Mouse (Mus musculus) heart, embryonic 11.5 days (tissue): ENCODE results near the gene Susd1. TPM values are rescaled to one million over a fixed set of nuclear protein-coding genes. Genes with fewer than 3 reads are reported as not detected.

ENCODE experiments used
- ATAC-seq: fragments of 200-750 bp; cut with Nextera tagmentation; replicated peaks from 2 replicates; pipeline ENCODE4 v1.8.0; 2017; ENCODE audit warnings: moderate library complexity; ENCODE audit not compliant: insufficient number of reproducible peaks, low FRiP score, low TSS enrichment
- H3K27ac ChIP-seq: fragments of 300-500 bp; sonication (generic); 2 replicates; pipeline ENCODE4 v1.5.1; 2014; ENCODE audit warnings: mild to moderate bottlenecking, low read depth, low read length
- H3K27me3 ChIP-seq: fragments of 300-500 bp; sonication (generic); 2 replicates; pipeline ENCODE4 v1.6.1; 2014; ENCODE audit warnings: mild to moderate bottlenecking, low read length, mixed read lengths; ENCODE audit not compliant: control insufficient read depth, insufficient read depth
- H3K36me3 ChIP-seq: fragments of 300-500 bp; sonication (generic); 2 replicates; pipeline ENCODE4 v1.6.1; 2014; ENCODE audit warnings: mild to moderate bottlenecking, low read length, moderate library complexity, mixed read lengths; ENCODE audit not compliant: control insufficient read depth, insufficient read depth
- H3K4me1 ChIP-seq: fragments of 300-500 bp; sonication (generic); 2 replicates; pipeline ENCODE4 v1.6.1; 2014; ENCODE audit warnings: low read length; ENCODE audit not compliant: control insufficient read depth, insufficient read depth
- H3K4me2 ChIP-seq: fragments of 300-500 bp; sonication (generic); 2 replicates; pipeline ENCODE4 v1.6.1; 2014; ENCODE audit warnings: mild to moderate bottlenecking, moderate library complexity
- H3K4me3 ChIP-seq: fragments of 300-500 bp; sonication (generic); 2 replicates; pipeline ENCODE4 v1.5.1; 2014; ENCODE audit warnings: low read depth, low read length
- H3K9ac ChIP-seq: fragments of 300-500 bp; sonication (generic); 2 replicates; pipeline ENCODE4 v1.6.1; 2014; ENCODE audit warnings: mild to moderate bottlenecking, low read depth, low read length, moderate library complexity
- H3K9me3 ChIP-seq: fragments of 300-500 bp; sonication (generic); replicated peaks from 2 replicates; pipeline ENCODE4 v1.6.1; 2016; ENCODE audit warnings: low read length; ENCODE audit not compliant: control insufficient read depth
- WGBS: fragments of 180-500 bp; shearing (Covaris S2); extraction: QIAGEN DNeasy Blood & Tissue Kit; methylation state at CpG from one replicate; pipeline ENCODE4 v1.1.7; 2014; ENCODE audit not compliant: insufficient replicate concordance; 5-methylcytosine and 5-hydroxymethylcytosine counted together
- polyA plus RNA-seq: library from polyadenylated mRNA; unstranded; fragments of >200 nt; fragmentation: Nextera tagmentation; extraction: Ambion mirVana; gene quantifications from 2 replicates; pipeline ENCODE4 v1.2.1, GENCODE M21; 2014

The Susd1 gene
- polyA plus RNA-seq, 1 experiment from 2014 or later, result 5.4 TPM

DNA sequence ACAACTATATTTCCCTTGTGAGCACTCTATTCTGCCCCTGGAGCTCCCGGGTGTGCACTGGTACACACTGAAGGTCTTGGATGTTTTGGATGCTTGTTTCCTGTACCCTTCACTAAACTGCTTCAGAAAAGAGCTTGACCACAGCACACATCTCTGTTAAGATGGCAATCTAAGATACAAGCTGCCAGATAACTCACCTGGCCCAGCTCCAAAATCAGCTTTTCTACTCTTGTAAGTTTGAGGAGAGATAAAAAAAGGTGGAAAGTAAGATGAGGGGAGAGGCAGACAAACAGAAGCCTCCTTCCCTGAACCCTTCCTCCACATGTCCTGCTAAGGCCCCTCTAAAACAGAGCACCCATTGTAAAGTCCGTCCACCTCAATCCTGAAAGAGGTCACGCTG, 115.7 kb downstream of the Susd1 start:
- WGBS, result 65% methylated on average over 3 of the region's 3 CpGs
- ATAC-seq, result no peak
- Histone ChIP-seq H3K9me3 (no peaks in the 10 kb centered on the region), H3K4me1 (peaks cover 9% of the 10 kb centered on the region; the same call in 1 of the 2 replicates), H3K4me3 (no peak overlapping the region), H3K36me3 (no peaks in the 10 kb centered on the region), H3K4me2 (no peak overlapping the region), H3K27me3 (no peaks in the 10 kb centered on the region), H3K27ac (no peak overlapping the region), H3K9ac (no peak overlapping the region)

DNA sequence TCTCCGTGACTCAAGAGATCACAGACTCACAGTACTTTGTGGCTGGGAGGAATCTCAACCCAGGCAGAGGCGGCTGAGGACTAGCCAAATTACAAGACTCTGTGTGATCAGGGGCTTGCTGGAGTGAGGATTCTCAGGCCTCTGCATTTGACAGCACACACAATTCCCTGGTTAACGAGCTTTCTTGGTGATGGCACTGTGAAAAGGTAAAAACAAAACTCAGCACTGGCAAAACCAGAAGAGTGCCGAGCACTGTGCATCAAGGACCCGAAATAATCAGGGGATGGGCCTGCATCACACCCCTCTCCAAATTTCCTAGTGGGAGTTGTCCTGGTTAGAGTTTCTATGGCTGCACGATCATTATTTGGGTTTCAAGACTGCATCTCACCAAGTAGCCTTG, 116.4 kb downstream of the Susd1 start:
- no peak overlapping the region for H3K9ac ChIP-seq
- no peaks in the 10 kb centered on the region for H3K36me3 ChIP-seq
- H3K4me2 ChIP-seq, result no peak overlapping the region
- no peaks in the 10 kb centered on the region for H3K9me3 ChIP-seq
- no peak for ATAC-seq
- no peak overlapping the region for H3K4me3 ChIP-seq
- no peak overlapping the region for H3K27ac ChIP-seq
- WGBS, result 82% methylated on average over 6 of the region's 6 CpGs
- H3K27me3 ChIP-seq, result no peaks in the 10 kb centered on the region
- H3K4me1 ChIP-seq, result peaks cover 9% of the 10 kb centered on the region; the same call in 1 of the 2 replicates

DNA sequence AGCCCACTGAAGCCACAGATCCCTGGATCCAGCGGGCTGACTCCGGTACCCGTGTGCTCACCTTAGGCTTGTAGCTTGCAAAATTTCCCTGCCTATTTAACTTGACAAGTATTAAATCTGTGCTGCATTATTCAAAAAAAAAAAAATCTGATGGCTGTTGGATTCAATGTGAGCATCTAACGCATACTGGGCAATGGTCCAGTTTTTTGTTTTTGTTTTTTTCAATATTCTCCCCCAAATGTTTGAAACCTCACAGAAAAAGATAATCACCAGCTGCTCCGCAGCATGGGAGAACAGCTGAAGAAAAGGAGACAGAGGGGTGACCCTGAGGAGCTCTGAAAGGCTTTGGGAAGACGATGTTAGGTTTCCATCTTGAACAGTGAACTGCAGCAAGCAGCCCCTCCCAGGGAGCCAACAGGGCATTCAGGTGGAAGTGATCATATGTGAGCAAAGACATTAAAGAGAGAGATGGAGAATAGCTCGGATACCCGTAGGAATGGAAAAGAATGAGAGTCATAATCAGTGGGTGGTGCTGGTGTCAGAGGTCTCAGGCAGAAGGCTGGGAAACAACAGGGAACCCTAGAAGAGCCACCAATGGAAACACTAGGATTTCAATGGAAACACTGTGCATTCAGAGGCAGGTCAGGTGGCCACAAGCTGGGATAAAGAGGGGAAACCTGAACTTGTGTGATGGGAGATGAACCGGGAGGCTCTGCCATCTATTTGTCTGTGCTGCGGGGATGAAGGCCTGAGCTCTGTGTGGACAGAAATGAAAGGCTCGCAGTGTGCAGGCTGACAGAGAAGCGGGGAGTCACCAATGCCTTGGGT, 117.0 kb downstream of the Susd1 start:
- WGBS, result 85% methylated on average over 12 of the region's 12 CpGs
- no peak for ATAC-seq
- no peak overlapping the region for H3K27ac ChIP-seq
- H3K9me3 ChIP-seq, result no peaks in the 10 kb centered on the region
- no peak overlapping the region for H3K4me2 ChIP-seq
- H3K4me1 ChIP-seq, result peaks cover 9% of the 10 kb centered on the region; the same call in 1 of the 2 replicates
- no peaks in the 10 kb centered on the region for H3K27me3 ChIP-seq
- no peak overlapping the region for H3K4me3 ChIP-seq
- no peaks in the 10 kb centered on the region for H3K36me3 ChIP-seq
- H3K9ac ChIP-seq, result no peak overlapping the region

DNA sequence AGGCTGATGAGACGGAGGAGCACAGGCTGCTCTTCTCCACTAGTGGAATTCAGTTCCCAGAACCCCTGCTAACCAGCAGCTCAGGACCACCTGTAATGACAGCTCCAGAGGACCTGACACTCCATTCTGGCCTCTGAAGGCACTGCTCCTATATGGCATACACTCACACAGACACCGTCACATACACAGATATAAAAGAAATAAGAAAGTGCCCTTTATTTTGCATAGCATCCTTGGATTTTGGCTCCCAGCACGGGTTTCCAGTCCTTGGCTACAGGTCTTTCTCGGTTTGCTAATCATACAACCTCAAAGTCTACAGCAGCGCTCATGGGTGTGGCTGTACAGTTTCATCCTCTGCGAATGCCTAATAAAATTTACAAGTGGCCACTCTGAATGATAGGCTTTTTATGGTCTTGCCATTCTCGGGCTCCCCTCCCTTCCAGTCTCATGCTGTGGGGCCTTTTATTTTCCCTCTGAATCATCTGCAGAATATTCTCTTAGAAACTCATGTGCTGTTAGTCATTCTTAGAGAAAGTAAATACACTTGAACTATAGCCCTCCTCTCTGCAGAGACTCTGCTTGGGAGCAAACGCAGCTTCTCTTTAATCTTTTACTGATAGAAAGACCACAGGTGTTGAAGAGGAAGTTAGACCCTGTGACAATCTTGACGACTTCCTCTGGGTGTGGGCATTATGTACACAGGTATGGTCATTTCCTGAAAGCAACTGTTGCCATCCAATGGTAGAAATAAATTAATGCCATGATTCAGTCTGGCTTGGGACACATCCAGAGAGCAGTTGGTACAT, 119.1 kb downstream of the Susd1 start:
- Histone ChIP-seq H3K9me3 (no peaks in the 10 kb centered on the region), H3K4me2 (no peak overlapping the region), H3K4me3 (no peak overlapping the region), H3K36me3 (no peaks in the 10 kb centered on the region), H3K27me3 (no peaks in the 10 kb centered on the region), H3K27ac (no peak overlapping the region), H3K9ac (no peak overlapping the region), H3K4me1 (peaks cover 24% of the 10 kb centered on the region)
- ATAC-seq, result no peak
- WGBS, result 70% methylated on average over 9 of the region's 9 CpGs

DNA sequence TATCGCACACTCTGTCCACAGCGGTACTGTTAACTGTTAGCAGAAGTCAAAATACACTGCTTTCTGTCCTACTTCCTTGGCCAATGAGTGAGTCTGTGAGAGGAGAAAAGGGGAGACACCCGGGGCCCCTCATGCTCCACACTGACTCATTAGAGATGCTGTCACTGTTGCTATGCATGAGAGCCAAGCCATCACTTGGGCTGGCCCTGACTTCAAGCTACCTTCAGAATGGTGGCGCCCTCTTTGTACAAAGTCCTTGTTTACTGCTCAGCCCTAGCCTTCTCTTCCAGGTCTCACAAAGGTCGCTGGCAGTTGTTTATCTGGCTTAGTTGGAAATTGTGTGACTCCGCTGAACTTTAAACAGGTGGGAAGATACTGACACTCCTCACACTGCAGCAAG, 119.8 kb downstream of the Susd1 start:
- Histone ChIP-seq H3K9me3 (no peaks in the 10 kb centered on the region), H3K4me1 (peaks cover 24% of the 10 kb centered on the region), H3K4me3 (no peak overlapping the region), H3K27me3 (no peaks in the 10 kb centered on the region), H3K9ac (no peak overlapping the region), H3K27ac (no peak overlapping the region), H3K4me2 (no peak overlapping the region), H3K36me3 (no peaks in the 10 kb centered on the region)
- ATAC-seq, result no peak
- 64% methylated on average over 6 of the region's 6 CpGs for WGBS

DNA sequence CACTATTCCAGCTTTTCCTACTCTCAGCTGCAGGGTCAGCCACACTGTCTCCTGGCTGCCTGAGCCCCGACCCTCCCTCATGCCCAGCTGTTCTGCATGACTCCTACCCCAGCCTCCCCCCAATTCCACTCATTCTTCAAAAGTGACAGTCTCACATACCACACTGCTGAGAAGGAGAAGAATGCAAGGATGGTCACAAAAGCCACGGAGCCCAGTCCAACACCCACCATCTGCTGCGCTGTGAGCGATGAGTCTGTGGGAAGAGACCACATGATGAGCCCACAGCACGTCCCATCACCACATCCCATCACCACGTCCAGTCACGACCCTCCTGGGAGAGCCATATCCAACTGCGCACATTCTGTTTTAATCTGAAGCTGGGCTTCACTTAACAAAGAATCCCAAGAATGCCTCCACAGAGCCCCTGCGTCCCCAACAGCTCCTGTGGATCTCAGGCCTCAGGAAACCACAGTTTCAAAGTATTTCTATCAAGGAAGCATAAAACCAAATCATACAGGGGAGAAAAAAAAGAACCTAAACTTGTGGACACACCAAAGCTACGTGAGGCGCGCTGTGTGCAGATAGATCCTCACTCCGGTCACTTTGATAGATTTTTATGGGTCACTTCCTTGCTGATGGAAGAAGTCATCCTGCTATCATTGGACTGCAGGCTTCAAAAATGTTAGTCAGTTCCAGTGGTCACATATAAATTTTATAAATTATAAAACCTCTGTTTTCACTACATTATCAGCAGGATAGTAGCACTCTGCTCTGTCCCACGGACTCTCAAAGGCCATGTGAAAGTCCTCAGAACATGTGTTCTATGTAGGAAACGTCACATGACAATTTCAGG, 122.7 kb downstream of the Susd1 start:
- no peaks in the 10 kb centered on the region for H3K27me3 ChIP-seq
- no peak overlapping the region for H3K4me3 ChIP-seq
- no peaks in the 10 kb centered on the region for H3K36me3 ChIP-seq
- 0 out of 2 replicates have a peak overlapping the region, but pooled peaks have one; percentile 8 for H3K9ac ChIP-seq
- peak overlapping the region; percentile 52 for H3K4me2 ChIP-seq
- peak overlapping the region; percentile 42 for H3K27ac ChIP-seq
- peaks cover 15% of the 10 kb centered on the region for H3K4me1 ChIP-seq
- H3K9me3 ChIP-seq, result no peaks in the 10 kb centered on the region
- peak; percentile 78; the same call in 1 of the 2 replicates for ATAC-seq
- WGBS, result 50% methylated on average over 15 of the region's 15 CpGs

DNA sequence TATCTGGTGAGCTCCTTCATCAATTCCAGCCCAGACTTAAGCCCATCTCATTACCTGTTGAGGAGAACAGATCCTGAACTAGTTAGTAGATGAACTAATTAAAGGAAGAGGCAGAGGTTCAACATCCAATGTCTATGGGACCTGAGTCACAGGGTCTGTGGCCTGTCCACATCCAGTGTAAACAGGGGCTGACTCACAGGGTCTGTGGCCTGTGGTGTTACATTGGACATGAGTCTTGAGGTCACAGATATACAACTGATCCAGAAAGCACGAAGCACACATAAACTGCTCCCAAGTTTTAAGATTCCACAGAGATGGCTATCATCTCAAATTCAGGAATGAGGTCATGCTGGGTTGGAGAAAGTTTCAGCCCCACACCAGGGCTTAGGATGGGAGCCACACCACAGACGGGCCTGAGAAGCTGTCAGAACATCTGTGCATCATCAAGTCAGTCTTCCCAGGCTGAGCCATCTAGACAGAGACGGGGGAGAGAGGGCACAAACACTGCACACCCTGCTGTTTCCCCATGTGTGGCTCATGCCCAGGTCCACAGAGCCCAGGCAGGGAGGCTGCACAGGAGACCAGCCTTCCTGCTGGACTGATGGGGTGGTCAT, 123.4 kb downstream of the Susd1 start:
- peak overlapping the region; percentile 52 for H3K4me2 ChIP-seq
- 0 out of 2 replicates have a peak overlapping the region, but pooled peaks have one; percentile 8 for H3K9ac ChIP-seq
- no peaks in the 10 kb centered on the region for H3K36me3 ChIP-seq
- 33% methylated on average over 3 of the region's 3 CpGs for WGBS
- peak overlapping the region; percentile 42 for H3K27ac ChIP-seq
- H3K4me1 ChIP-seq, result peaks cover 15% of the 10 kb centered on the region
- H3K4me3 ChIP-seq, result no peak overlapping the region
- no peaks in the 10 kb centered on the region for H3K9me3 ChIP-seq
- peak; percentile 49; the same call in 1 of the 2 replicates for ATAC-seq
- H3K27me3 ChIP-seq, result no peaks in the 10 kb centered on the region

DNA sequence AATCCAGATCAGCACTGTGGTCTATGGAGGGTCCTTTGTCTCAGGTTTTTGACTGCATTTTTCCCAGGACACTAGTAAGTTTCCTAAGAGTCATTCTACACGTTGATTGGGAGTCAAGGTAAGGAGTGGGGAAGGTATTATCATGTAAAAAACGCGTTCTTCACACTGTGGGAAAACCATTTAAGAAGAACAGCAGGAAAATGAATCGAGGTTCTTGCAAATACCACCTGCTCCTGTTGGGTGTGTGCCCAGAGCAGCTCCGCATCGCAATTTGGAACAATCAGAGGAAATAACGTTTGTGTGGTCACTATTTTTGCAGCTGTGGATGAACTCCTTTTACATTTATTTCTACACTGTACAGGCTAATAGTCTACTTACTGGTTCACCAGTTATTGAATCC, 125.5 kb downstream of the Susd1 start:
- no peak overlapping the region for H3K4me3 ChIP-seq
- no peak overlapping the region for H3K27ac ChIP-seq
- 78% methylated on average over 7 of the region's 7 CpGs for WGBS
- H3K27me3 ChIP-seq, result no peaks in the 10 kb centered on the region
- no peaks in the 10 kb centered on the region for H3K36me3 ChIP-seq
- no peak overlapping the region for H3K9ac ChIP-seq
- no peak for ATAC-seq
- peaks cover 15% of the 10 kb centered on the region for H3K4me1 ChIP-seq
- H3K4me2 ChIP-seq, result no peak overlapping the region
- no peaks in the 10 kb centered on the region for H3K9me3 ChIP-seq
